Mouse (Mus musculus): Measurements from ENCODE around the gene Faap24.
A peak's percentile ranks its signal among the peaks of the same experiment; 100 is the strongest.

Gene Faap24

DNA sequence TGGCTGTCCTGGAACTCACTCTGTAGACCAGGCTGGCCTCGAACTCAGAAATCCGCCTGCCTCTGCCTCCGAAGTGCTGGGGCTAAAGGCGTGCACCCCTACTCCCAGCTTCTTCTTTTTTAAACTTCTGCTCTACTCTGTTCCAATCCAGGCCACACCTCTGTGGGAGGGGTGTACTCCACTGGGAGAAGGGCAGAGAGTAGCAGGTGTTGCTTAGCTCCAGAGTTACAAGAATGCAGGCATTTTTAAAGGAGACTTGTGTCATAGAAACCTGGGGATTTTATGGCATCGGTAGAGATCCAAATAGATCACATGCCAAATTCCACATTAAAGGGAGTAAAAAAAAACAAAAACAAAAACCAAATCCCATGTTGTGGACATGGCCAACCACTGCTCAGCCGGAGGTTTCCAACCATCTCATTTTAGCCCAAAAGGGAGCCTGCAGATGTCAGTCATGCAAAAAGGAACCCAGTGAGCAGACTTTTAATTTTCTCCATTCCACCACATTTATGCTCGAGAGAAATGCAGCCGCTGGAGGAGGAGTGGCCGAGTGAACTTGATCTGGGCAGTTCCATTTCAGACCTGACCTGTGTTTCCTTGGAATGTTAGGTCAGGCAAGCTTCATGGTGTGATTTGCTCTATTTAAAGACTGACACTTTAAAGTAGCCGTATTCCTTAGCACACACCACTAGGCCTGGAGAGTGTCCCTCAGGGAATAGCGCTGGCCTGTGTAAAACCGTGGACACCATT is 31.3 kb downstream of the Faap24 start:
- DNase-seq: peak; percentile 50

DNA sequence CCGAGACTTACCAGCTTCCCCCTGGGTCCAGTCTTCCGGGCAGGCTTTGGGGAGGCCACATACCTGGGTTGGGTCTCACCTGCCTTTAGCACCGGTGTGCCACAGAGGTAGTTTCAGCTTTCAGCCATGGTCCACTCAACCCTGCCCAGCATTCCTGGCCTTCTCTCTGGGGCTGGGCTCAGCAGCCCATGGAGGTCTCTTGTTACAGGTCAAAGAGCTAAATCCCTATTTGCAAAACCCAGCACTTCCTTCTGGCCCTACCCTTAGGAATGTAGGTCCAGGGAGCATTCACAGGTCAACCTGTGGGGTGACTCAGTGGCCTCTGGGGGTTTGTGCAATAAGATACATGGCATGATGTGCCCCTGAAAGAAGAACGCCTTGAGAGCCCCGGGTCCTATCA is 33.8 kb downstream of the Faap24 start:
- DNase-seq: peak; percentile 16

DNA sequence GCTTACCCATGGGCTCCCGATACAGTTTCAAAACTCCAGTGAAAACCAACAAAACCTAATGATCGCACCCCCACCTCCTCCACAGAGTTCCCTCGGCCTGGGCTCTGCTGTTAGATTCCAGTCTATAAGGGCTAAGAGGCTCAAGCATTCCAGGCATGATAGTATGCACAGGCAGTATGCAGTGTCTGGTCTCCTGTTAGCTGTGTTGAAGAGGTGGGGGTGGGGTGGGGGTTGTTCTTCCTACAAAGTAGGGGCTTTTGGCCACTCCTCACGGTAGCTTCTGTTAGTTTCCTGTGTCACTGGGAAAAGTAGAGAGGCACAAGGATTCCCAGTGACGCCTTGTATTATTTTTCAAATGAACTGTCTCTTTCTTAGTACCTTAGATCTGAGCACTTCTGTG is 34.4 kb downstream of the Faap24 start:
- DNase-seq: no peak

DNA sequence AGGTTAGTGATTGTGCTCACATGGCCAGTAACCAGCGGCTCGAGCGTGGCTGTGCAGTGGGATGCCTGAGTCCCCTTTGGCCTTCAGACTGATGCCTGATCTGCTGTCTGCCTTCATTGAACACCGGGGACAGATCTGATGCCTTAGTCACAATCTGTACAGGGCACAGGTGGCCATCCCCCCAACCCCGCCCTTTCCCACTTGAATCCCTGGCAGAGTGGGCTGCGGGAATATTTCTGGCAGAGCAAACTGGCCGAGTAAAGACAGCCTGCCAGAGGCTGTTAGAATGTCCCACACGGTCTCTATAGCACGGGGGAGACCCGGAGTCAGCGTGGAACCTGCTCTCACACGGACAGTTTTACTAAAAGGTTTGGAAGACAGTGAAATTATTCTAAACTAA is 39.0 kb downstream of the Faap24 start:
- DNase-seq: no peak

DNA sequence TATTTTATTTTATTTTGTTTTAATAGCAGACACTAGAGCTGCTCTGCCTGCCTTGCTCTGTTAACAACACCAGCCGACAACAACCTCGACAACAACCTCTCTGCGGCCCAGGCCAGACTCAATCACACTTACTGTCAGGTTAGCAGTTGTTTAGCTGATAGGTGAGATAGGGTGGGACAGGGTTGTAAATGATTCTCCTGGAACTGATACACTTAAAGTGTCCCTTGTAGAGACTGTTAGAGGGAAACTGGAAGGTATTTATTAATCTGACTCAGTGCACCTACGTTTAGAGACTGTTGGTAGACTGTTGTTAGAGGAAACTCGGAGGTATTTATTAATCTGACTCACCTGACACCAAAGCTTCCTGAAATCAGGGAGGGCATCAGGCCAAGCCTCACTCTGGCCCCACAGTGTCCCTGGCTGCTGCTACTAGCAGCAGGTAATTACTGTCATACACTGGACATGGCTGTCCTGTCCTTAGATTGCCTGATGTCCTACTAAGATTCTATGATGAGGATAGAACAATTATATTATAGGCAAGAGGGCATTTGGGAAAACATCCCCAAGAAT is 41.2 kb downstream of the Faap24 start:
- peak; percentile 39 for DNase-seq

DNA sequence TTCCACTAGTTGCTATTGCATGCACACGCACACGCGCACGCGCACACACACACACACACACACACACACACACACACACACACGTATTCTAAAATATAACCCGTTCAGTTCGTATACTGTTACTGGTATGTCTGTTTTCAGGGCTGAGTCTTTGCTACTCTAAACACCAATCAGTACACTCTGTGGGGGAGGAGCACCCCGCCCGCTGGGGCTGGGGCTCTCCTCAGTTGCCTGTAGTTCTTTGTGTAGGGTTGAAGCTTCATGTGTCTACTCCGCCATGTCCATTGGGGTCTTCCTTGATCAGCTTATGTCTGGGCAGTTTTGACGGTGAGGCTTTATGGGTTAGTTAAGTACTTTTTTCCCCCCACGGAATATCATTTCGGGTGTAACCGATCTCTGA is 43.3 kb downstream of the Faap24 start:
- DNase-seq: no peak

DNA sequence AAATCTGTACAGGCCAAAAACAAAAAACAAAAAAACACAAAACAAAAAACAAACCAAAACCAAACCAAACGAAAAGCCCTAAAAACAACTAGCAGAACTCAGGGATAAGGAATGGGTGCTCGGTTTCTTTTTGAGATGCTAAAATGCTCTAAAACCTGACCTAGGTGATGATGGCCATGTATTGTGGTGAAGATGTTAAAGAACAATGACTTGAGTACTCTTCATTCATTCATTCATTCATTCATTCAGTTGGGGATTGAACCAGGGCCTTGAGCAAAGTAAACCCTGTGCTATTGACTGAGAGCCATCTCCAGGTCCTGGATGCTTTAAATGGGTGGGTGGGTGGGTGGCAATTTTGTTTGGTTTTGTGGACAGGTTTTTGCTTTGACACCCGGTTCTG is 45.5 kb downstream of the Faap24 start:
- no peak for DNase-seq

DNA sequence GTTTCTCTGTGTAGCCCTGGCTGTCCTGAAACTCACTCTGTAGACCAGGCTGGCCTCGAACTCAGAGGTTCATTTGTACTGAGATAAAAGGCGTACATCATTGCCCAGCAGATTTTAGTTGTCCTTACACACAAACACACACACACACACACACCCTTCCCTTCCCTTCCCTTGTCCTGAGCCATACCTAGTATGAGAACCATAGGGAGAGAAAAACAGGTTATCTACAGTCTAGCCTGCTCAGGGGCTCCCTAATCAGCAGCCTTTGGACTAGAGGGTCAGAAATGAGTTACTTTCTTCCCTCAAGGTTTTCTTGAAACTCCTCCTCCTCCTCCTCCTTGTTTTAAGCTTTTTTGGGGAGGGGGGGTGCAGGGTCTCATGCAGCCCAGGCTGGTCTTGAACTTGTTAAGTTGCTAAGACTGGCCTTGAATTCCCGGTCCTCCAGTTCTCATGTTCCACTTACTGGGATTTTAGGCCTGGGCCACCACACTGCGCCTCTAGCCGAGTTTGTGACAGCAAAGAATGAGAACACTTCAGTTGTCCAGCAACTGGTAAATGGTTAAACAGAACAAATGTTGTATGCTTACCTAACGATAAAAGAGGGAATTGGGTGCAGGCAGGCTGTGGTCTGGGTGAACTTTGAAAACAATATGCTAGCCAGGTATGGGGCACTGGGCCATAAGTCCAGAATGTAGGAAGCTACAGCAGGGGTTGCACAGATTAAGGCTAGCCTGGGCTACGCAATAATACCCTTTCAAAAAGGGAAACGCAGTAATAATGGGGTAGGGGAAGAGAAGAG is 46.6 kb downstream of the Faap24 start:
- peak; percentile 40 for DNase-seq

DNA sequence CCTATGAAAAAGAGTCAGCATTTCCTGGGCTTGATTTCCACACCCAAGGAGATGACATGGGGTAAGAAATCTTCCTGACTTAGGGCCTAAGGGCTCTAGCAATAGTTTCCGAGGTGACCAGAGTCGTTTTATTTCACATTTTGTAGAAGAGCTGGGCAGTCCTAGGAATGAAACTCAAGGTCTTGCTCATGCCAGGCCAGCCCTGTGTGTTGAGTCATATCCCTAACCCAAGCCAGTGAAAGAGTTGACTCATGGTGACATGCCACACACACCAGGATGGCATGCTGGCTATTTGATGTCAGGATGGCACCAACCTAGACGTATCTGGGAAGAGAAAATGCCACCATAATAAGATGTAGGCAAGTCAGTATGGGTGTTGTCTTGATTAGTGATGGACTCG is 47.6 kb downstream of the Faap24 start:
- no peak for DNase-seq

DNA sequence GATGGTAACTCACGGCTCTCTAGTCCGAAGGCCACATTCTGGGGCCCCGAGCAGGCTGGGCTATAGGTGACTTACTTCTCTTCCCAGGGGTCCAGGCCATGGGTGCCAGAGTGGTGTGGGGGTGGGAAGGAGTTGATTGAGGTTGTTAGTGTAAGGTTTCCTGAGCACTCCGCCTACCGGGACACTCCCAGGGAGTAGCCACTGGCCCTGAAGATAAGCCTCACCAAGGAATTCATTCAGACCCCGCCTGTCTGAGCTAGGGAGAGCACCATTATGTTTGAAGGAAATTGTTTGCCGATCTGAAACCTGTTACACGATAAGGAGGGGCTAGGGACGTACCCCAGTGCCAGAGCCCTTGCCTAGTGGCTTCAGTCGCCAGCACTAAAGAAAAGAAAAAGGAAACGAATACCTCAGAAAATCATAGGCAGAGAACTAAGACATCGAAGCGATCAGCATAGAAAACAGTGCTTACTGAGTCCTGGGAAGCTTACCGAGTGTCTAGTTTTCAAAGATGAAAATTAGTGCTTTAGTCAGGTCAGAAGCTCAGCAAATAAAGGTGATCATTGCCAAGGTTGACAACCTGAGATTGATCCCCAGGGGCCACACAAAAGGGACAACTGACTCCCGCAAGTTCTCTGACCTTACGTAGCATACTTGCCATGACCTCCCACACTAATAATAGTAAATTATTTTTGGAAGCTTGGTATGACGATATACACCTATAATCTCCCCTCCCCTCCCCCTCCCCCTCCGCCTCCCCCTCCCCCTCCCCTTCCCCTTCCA is 48.5 kb downstream of the Faap24 start:
- no peak for DNase-seq

DNA sequence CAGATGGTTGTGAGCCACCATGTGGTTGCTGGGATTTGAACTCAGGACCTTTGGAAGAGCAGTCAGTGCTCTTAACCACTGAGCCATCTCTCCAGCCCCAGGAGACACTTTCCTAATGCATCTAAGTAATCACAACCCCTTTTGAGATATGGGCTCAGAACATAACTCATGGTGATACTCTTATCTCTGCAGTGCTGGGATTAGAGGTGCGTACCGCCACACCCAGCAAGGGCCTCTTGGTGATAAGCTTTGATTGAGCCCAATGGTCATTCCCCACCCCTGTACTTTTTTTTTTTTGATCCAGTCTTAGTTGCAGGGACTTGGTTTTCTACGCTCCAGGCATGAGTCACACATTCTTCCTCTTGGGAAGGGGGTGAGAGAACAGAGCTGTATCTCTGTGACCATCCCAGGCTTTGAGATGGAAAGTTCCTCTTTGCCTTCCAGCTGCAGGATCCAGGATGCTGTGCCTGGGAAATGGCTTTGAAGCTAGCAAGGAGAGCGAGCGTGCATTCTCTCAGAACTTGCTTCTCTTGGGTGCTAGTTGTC is 51.8 kb downstream of the Faap24 start:
- DNase-seq: no peak

DNA sequence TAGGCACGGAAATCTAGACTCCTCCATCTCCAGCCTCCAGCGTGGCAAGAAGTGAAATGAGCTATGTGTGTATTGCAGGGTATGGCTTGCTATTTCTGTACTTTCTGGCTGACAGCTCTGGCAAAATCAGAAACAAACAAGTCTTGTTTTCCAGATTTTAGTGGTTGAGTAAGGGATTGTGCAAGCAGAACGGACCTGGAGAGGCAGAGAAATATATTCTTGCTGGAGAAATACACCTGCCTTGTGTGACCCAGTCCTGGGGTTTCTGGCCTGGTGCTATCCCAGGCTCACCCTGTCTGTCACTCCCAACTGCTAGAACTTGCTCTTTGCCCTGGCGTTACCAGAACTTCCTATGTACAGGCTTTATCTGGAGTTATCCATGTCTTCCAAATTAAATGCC is 54.1 kb downstream of the Faap24 start:
- no peak for DNase-seq

Measured in kidney, adult 18-20 months (tissue).